Mouse (Mus musculus): Measurements from ENCODE around the gene Nos3.

GRCm38 (mm10) chr5:24332401-24332800 lies 32.2 kb upstream of the Nos3 start:
- no peak for TF ChIP-seq POLR2A (IDR thresholded peaks at IDR 0.05; ENCODE audit: low read depth, low read length)
- no peak for TF ChIP-seq CTCF (conservative IDR thresholded peaks at IDR 0.05; ENCODE audit: insufficient read depth, insufficient read length, low read depth, low read length)
